ENCODE assay signal across 25 mouse cellular contexts in genomic region chr8:35112591-35113265, GRCm38 (mm10).
DNase-seq lines count a peak whose midpoint lies in the region; ATAC-seq and TF ChIP-seq lines count a peak whose summit lies in the region.
"Had no signal": no experiment of that assay in that cellular context is flagged by ENCODE, and none has a peak within 500 bp of the region (broad histone marks: within the 10 kb centered on the region; RNA-seq: fewer than 3 reads in every experiment).

No protein-coding gene starts in this region.

- no peaks in the 10 kb centered on the region for H3K27me3 ChIP-seq in intestine, embryonic 15.5 days (replicated peaks)
- H3K27me3 ChIP-seq in intestine, postnatal 0 days (replicated peaks; ENCODE audit: control insufficient read depth, insufficient read depth, low read length): no peaks in the 10 kb centered on the region
- H3K27me3 ChIP-seq in kidney, adult 2 months (replicated peaks; ENCODE audit: control insufficient read depth, insufficient read depth, low read length): no peaks in the 10 kb centered on the region
- no peaks in the 10 kb centered on the region for H3K27me3 ChIP-seq in kidney, embryonic 14.5 days (ENCODE audit: control insufficient read depth, insufficient read depth, low read length)
- H3K27me3 ChIP-seq: embryonic facial prominence, embryonic 12.5 days; embryonic facial prominence, embryonic 15.5 days; heart, embryonic 13.5 days; Patski had no signal

- H3K4me3 ChIP-seq in intestine, embryonic 15.5 days (replicated peaks): no peak overlapping the region
- no peak overlapping the region for H3K4me3 ChIP-seq in intestine, postnatal 0 days (ENCODE audit: low read depth, low read length)
- no peak overlapping the region for H3K4me3 ChIP-seq in kidney, adult 2 months (ENCODE audit: insufficient read depth, low read depth, low read length)
- no peak overlapping the region for H3K4me3 ChIP-seq in kidney, embryonic 14.5 days (ENCODE audit: low read length)
- H3K4me3 ChIP-seq: embryonic facial prominence, embryonic 12.5 days; embryonic facial prominence, embryonic 15.5 days; gastrocnemius, adult 2 months; heart, embryonic 13.5 days had no signal

- no peak for TF ChIP-seq CTCF in intestine, postnatal 0 days (IDR thresholded peaks at IDR 0.05; ENCODE audit: low read depth)
- no peak for TF ChIP-seq CTCF in kidney, adult 2 months (conservative IDR thresholded peaks at IDR 0.05; ENCODE audit: insufficient read depth, insufficient read length, low read depth, low read length)

- no peak overlapping the region for H3K4me2 ChIP-seq in intestine, embryonic 15.5 days (replicated peaks)
- no peak overlapping the region for H3K4me2 ChIP-seq in intestine, postnatal 0 days (replicated peaks; ENCODE audit: low read depth)
- H3K4me2 ChIP-seq in kidney, embryonic 14.5 days (replicated peaks; ENCODE audit: low read depth, low read length): no peak overlapping the region
- H3K4me2 ChIP-seq: embryonic facial prominence, embryonic 12.5 days; embryonic facial prominence, embryonic 15.5 days; heart, embryonic 13.5 days; hindbrain, embryonic 14.5 days had no signal

- H3K27ac ChIP-seq in intestine, embryonic 15.5 days: no peak overlapping the region
- no peak overlapping the region for H3K27ac ChIP-seq in intestine, postnatal 0 days (ENCODE audit: low read depth, low read length)
- H3K27ac ChIP-seq in kidney, adult 2 months (ENCODE audit: insufficient read depth, low read depth, low read length): no peak overlapping the region
- no peak overlapping the region for H3K27ac ChIP-seq in kidney, embryonic 14.5 days (ENCODE audit: low read depth, low read length)
- H3K27ac ChIP-seq: embryonic facial prominence, embryonic 12.5 days; embryonic facial prominence, embryonic 15.5 days; gastrocnemius, adult 2 months; heart, embryonic 13.5 days; hindbrain, embryonic 14.5 days; hindbrain, postnatal 0 days had no signal

- no peaks in the 10 kb centered on the region for H3K4me1 ChIP-seq in intestine, embryonic 15.5 days (replicated peaks)
- no peaks in the 10 kb centered on the region for H3K4me1 ChIP-seq in intestine, postnatal 0 days (replicated peaks; ENCODE audit: control insufficient read depth, insufficient read depth, low read length)
- H3K4me1 ChIP-seq in kidney, adult 2 months (ENCODE audit: control insufficient read depth, insufficient read depth, low read length): no peaks in the 10 kb centered on the region
- H3K4me1 ChIP-seq in kidney, embryonic 14.5 days (ENCODE audit: control insufficient read depth, insufficient read depth, low read length): no peaks in the 10 kb centered on the region
- H3K4me1 ChIP-seq: embryonic facial prominence, embryonic 12.5 days; embryonic facial prominence, embryonic 15.5 days had no signal

- DNase-seq in adrenal gland, postnatal 14 days: peak; percentile 28
- DNase-seq in adrenal gland, postnatal 25 days: no peak
- DNase-seq in retina, postnatal 1 day: peak; percentile 35
- no peak for DNase-seq in retina, embryonic 14.5 days (ENCODE audit: low spot score)
- no peak for DNase-seq in kidney, adult 2 months
- DNase-seq: adrenal gland, postnatal 10 days; cerebellum, adult 18-20 months; cerebellum, adult 9-11 months; cerebellum, postnatal 25 days; forebrain, postnatal 0 days; gastrocnemius, adult 2 months; gastrocnemius, postnatal 14 days; heart, adult 18-20 months; heart, postnatal 14 days; heart, postnatal 4 days had no signal

- WGBS in intestine, embryonic 15.5 days: 62% methylated on average over 7 of the region's 7 CpGs
- 55% methylated on average over 7 of the region's 7 CpGs for WGBS in intestine, postnatal 0 days
- 50% methylated on average over 7 of the region's 7 CpGs for WGBS in kidney, adult 2 months
- 57% methylated on average over 7 of the region's 7 CpGs for WGBS in kidney, embryonic 14.5 days

- peak; percentile 66 for ATAC-seq in intestine, embryonic 15.5 days
- ATAC-seq in intestine, postnatal 0 days: no peak
- no peak for ATAC-seq in kidney, embryonic 14.5 days (ENCODE audit: low FRiP score, low TSS enrichment)
- ATAC-seq: forebrain, embryonic 14.5 days; forebrain, postnatal 0 days; hindbrain, postnatal 0 days; Patski had no signal

- H3K9me3 ChIP-seq in intestine, embryonic 15.5 days: no peaks in the 10 kb centered on the region
- H3K9me3 ChIP-seq in intestine, postnatal 0 days (ENCODE audit: control insufficient read depth): no peaks in the 10 kb centered on the region
- no peaks in the 10 kb centered on the region for H3K9me3 ChIP-seq in kidney, embryonic 14.5 days (ENCODE audit: control insufficient read depth, low read length)
- H3K9me3 ChIP-seq: embryonic facial prominence, embryonic 12.5 days had no signal

- H3K36me3 ChIP-seq in intestine, embryonic 15.5 days: no peaks in the 10 kb centered on the region
- H3K36me3 ChIP-seq in intestine, postnatal 0 days (ENCODE audit: control insufficient read depth, insufficient read depth): no peaks in the 10 kb centered on the region
- H3K36me3 ChIP-seq in kidney, adult 2 months (ENCODE audit: control insufficient read depth, insufficient read depth, low read length): no peaks in the 10 kb centered on the region
- no peaks in the 10 kb centered on the region for H3K36me3 ChIP-seq in kidney, embryonic 14.5 days (ENCODE audit: control insufficient read depth, insufficient read depth, low read length)
- H3K36me3 ChIP-seq: embryonic facial prominence, embryonic 12.5 days; embryonic facial prominence, embryonic 15.5 days; heart, embryonic 13.5 days had no signal

- H3K9ac ChIP-seq in intestine, embryonic 15.5 days: no peak overlapping the region
- no peak overlapping the region for H3K9ac ChIP-seq in intestine, postnatal 0 days (ENCODE audit: low read depth, low read length)
- H3K9ac ChIP-seq in kidney, embryonic 14.5 days (ENCODE audit: low read depth, low read length): no peak overlapping the region
- H3K9ac ChIP-seq: embryonic facial prominence, embryonic 12.5 days; embryonic facial prominence, embryonic 15.5 days; forebrain, postnatal 0 days; heart, embryonic 13.5 days; hindbrain, embryonic 14.5 days had no signal

- no peak for TF ChIP-seq POLR2A in kidney, adult 2 months (IDR thresholded peaks at IDR 0.05; ENCODE audit: low read depth, low read length)

Comparison
In these comparisons a context has a peak if more than half of its experiments do, and no peak if none do; other contexts are left out.
1. DNase-seq: peak in adrenal gland, postnatal 14 days (single experiment) and retina, postnatal 1 day (single experiment); none in adrenal gland, postnatal 25 days (single experiment), retina, embryonic 14.5 days (single experiment) and kidney, adult 2 months (single experiment).